In the genomic region with DNA sequence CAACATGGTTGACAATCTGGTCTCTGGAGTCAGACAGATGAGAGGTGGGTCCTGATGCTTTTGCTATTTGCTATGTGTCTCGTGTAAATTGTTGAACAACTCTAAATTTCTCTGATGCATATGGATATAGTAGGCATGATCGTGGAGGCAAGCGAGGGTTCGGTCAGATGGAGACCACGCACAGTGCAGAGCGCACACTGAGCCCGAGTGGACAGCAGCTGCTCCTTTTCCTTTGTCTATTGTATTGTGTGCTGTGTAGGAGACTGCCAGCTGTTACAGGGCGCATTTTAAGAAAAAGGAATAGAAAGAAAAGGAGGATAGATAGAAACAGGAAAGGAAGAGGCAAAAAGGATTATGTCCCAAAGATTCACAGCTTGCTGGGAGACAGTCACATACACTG, we compare ENCODE assay signal across 19 mouse cellular contexts.
DNase-seq lines count a peak whose midpoint lies in the region; ATAC-seq and TF ChIP-seq lines count a peak whose summit lies in the region.
"Had no signal": no experiment of that assay in that cellular context is flagged by ENCODE, and none has a peak within 500 bp of the region (broad histone marks: within the 10 kb centered on the region; RNA-seq: fewer than 3 reads in every experiment).

No protein-coding gene starts in this region.

- peak overlapping the region; percentile 80 for H3K27ac ChIP-seq in midbrain, embryonic 10.5 days (replicated peaks)
- H3K27ac ChIP-seq in midbrain, postnatal 0 days (ENCODE audit: low read depth, low read length): no peak overlapping the region
- 0 out of 2 replicates have a peak overlapping the region, but pooled peaks have one; percentile 20 for H3K27ac ChIP-seq in hindbrain, embryonic 15.5 days (replicated peaks)
- peak overlapping the region; percentile 61; the same call in 1 of the 2 replicates for H3K27ac ChIP-seq in midbrain, embryonic 14.5 days (replicated peaks; ENCODE audit: low read depth, low read length)
- H3K27ac ChIP-seq: embryonic facial prominence, embryonic 15.5 days; heart, adult 2 months; kidney, embryonic 15.5 days; liver, embryonic 15.5 days had no signal

- no peak for DNase-seq in midbrain, embryonic 10.5 days (ENCODE audit: low spot score)
- DNase-seq in midbrain, postnatal 0 days (ENCODE audit: low spot score): no peak
- no peak for DNase-seq in midbrain, embryonic 14.5 days
- DNase-seq in cerebellum, postnatal 25 days: no peak
- no peak for DNase-seq in natural killer cell, adult 2 months (ENCODE audit: low spot score in 2 of 2)
- DNase-seq in spleen, postnatal 36 days (ENCODE audit: low spot score in 2 of 2): no peak
- DNase-seq: adrenal gland, postnatal 14 days; cerebellum, adult 18-20 months; gastrocnemius, postnatal 10 days; heart, adult 2 months; right cerebral cortex, postnatal 4 days; thymus, adult 18-20 months had no signal

- TF ChIP-seq CTCF in midbrain, postnatal 0 days (IDR thresholded peaks at IDR 0.05): no peak

- no peaks in the 10 kb centered on the region for H3K27me3 ChIP-seq in midbrain, embryonic 10.5 days (ENCODE audit: low read depth, poor library complexity, severe bottlenecking)
- H3K27me3 ChIP-seq in midbrain, postnatal 0 days (ENCODE audit: insufficient read depth, low read length): no peaks in the 10 kb centered on the region
- H3K27me3 ChIP-seq in hindbrain, embryonic 15.5 days: no peaks in the 10 kb centered on the region
- no peaks in the 10 kb centered on the region for H3K27me3 ChIP-seq in midbrain, embryonic 14.5 days (ENCODE audit: control insufficient read depth, insufficient read depth, low read length)
- H3K27me3 ChIP-seq: embryonic facial prominence, embryonic 15.5 days; liver, embryonic 15.5 days; Patski had no signal

- ATAC-seq in midbrain, postnatal 0 days (ENCODE audit: low FRiP score): no peak
- ATAC-seq in hindbrain, embryonic 15.5 days (ENCODE audit: low FRiP score, low read depth): 0 out of 2 replicates have a peak, but pooled peaks have one; percentile 59
- no peak for ATAC-seq in midbrain, embryonic 14.5 days (ENCODE audit: low FRiP score, low TSS enrichment)
- ATAC-seq: activated CD4-positive, CD25-positive, alpha-beta regulatory T cell, adult 4 months; lung, postnatal 0 days; Patski had no signal

- H3K9ac ChIP-seq in midbrain, postnatal 0 days (replicated peaks; ENCODE audit: low read length, poor library complexity, severe bottlenecking): no peak overlapping the region
- H3K9ac ChIP-seq in hindbrain, embryonic 15.5 days: no peak overlapping the region
- peak overlapping the region; percentile 21; the same call in 1 of the 2 replicates for H3K9ac ChIP-seq in midbrain, embryonic 14.5 days (replicated peaks; ENCODE audit: low read length)
- H3K9ac ChIP-seq: embryonic facial prominence, embryonic 15.5 days; kidney, embryonic 15.5 days; liver, embryonic 15.5 days had no signal

- H3K4me2 ChIP-seq in midbrain, postnatal 0 days (ENCODE audit: low read depth, low read length, poor library complexity, severe bottlenecking): no peak overlapping the region
- no peak overlapping the region for H3K4me2 ChIP-seq in hindbrain, embryonic 15.5 days
- no peak overlapping the region for H3K4me2 ChIP-seq in midbrain, embryonic 14.5 days (ENCODE audit: low read length)
- H3K4me2 ChIP-seq: embryonic facial prominence, embryonic 15.5 days; kidney, embryonic 15.5 days; liver, embryonic 15.5 days had no signal

- WGBS in midbrain, embryonic 10.5 days: 73% methylated on average over 8 of the region's 8 CpGs
- 46% methylated on average over 8 of the region's 8 CpGs for WGBS in midbrain, postnatal 0 days
- 25% methylated on average over 8 of the region's 8 CpGs for WGBS in hindbrain, embryonic 15.5 days
- 24% methylated on average over 8 of the region's 8 CpGs for WGBS in midbrain, embryonic 14.5 days

- no peaks in the 10 kb centered on the region for H3K9me3 ChIP-seq in midbrain, embryonic 10.5 days (replicated peaks)
- H3K9me3 ChIP-seq in midbrain, postnatal 0 days (ENCODE audit: low read length): no peaks in the 10 kb centered on the region
- H3K9me3 ChIP-seq in hindbrain, embryonic 15.5 days: no peaks in the 10 kb centered on the region
- 0 out of 2 replicates have a peak, but pooled peaks cover 2% of the 10 kb centered on the region for H3K9me3 ChIP-seq in midbrain, embryonic 14.5 days (ENCODE audit: control insufficient read depth, low read length)
- H3K9me3 ChIP-seq: embryonic facial prominence, embryonic 15.5 days; kidney, embryonic 15.5 days; liver, embryonic 15.5 days had no signal

- no peak overlapping the region for H3K4me3 ChIP-seq in midbrain, embryonic 10.5 days
- no peak overlapping the region for H3K4me3 ChIP-seq in midbrain, postnatal 0 days (ENCODE audit: low read depth, low read length)
- H3K4me3 ChIP-seq in hindbrain, embryonic 15.5 days: no peak overlapping the region
- H3K4me3 ChIP-seq in midbrain, embryonic 14.5 days (replicated peaks; ENCODE audit: low read depth, low read length): no peak overlapping the region
- H3K4me3 ChIP-seq: embryonic facial prominence, embryonic 15.5 days; heart, adult 2 months; kidney, embryonic 15.5 days; liver, embryonic 15.5 days had no signal

- peaks cover 37% of the 10 kb centered on the region for H3K4me1 ChIP-seq in midbrain, embryonic 10.5 days
- no peaks in the 10 kb centered on the region for H3K4me1 ChIP-seq in midbrain, postnatal 0 days (ENCODE audit: insufficient read depth, low read length)
- peaks cover 13% of the 10 kb centered on the region; the same call in 1 of the 2 replicates for H3K4me1 ChIP-seq in hindbrain, embryonic 15.5 days (replicated peaks)
- H3K4me1 ChIP-seq in midbrain, embryonic 14.5 days (ENCODE audit: control insufficient read depth, insufficient read depth, low read length): peaks cover 44% of the 10 kb centered on the region
- H3K4me1 ChIP-seq: embryonic facial prominence, embryonic 15.5 days; kidney, embryonic 15.5 days; liver, embryonic 15.5 days had no signal

- no peaks in the 10 kb centered on the region for H3K36me3 ChIP-seq in midbrain, embryonic 10.5 days
- H3K36me3 ChIP-seq in midbrain, postnatal 0 days (ENCODE audit: insufficient read depth, low read length): no peaks in the 10 kb centered on the region
- H3K36me3 ChIP-seq in hindbrain, embryonic 15.5 days: no peaks in the 10 kb centered on the region
- H3K36me3 ChIP-seq in midbrain, embryonic 14.5 days (ENCODE audit: control insufficient read depth, insufficient read depth, low read length): no peaks in the 10 kb centered on the region
- H3K36me3 ChIP-seq: embryonic facial prominence, embryonic 15.5 days; kidney, embryonic 15.5 days; liver, embryonic 15.5 days had no signal
